Mouse (Mus musculus) heart, postnatal 0 days (tissue): ENCODE measurements around the gene Krt83.

Source experiments
- CTCF ChIP-seq: IDR thresholded peaks from 2 replicates; pipeline ENCODE4 v1.5.1; 2016; ENCODE audit warnings: antibody characterized with exemption, control low read depth, low read depth
- EP300 ChIP-seq: IDR thresholded peaks from 2 replicates; pipeline ENCODE4 v1.6.1; 2016; ENCODE audit warnings: antibody characterized with exemption, low read depth

DNA sequence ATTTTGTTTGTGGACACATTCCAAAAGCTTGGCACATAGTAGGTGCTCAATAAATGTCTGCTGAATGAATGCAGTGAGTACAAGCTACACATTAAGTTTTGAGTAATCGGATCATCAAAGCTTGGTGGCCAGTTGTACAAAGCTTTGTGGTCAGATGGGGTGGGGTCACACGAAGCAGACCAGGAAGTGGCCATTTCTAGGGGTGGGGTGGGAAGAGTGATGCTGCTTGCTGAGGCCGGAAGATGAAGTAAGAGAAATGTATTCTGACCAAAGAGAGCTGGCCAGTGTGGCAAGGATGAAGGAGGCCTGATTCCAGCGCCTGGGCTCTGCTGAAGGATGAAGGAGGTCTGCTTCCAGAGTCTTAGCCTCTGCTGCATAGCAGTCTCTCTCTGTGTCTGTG is 22.2 kb downstream of the Krt83 start:
- TF ChIP-seq CTCF (no peak), EP300 (no peak)
